Mouse (Mus musculus) layer of hippocampus, adult 8-10 months (tissue): ENCODE measurements at regions not wholly inside any gene's neighbourhood (a gene's known extent, or its start where the extent isn't known, plus 50 kb on each side); places are given as distances from the start of the nearest gene placed in this dataset.

Source experiments
- DNase-seq, 2 experiments: peaks; one replicate each; pipeline ENCODE4 v3.0.0; 2022; ENCODE audit warnings: low spot score in 2 of 2

DNA sequence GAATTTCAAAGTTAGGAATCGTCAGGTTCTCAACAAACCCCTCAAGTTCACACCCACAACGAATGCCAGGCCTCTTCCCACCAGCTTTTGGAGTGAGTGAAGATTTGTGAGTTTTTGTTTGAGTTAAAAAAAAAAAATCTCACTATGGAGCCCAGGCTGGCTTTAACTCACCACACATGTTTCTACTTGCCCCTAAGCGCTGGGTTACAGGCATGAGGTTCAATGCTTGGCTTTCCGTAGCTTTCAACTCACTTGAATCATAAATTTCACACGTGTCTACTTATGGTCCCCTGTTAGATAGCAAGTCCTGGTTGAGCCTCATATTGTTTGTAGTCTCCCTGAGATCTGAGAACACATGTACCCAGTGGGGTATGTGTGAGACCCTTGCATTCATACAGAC lies 122.8 kb upstream of the Efna5 start:
- DNase-seq: no peak

DNA sequence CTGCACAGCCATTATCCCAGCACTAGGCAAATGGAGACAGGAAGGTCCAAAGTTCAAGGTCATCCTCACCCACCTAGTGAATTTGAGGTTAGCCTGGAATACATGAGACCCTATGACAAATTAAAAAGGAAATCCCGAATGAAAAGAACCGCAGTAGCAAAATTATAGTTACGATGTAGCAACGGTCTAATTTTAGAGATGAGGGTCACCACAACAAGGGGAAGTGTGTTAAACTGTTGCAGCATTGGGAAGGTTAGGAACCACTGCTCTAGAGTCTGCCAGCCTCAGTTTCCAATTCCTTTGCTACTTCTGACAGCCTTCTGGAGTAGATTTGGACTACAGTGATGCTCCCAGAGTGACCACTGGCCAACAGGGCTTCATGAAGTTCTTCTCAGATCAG lies 121.6 kb upstream of the Efna5 start:
- DNase-seq: no peak

DNA sequence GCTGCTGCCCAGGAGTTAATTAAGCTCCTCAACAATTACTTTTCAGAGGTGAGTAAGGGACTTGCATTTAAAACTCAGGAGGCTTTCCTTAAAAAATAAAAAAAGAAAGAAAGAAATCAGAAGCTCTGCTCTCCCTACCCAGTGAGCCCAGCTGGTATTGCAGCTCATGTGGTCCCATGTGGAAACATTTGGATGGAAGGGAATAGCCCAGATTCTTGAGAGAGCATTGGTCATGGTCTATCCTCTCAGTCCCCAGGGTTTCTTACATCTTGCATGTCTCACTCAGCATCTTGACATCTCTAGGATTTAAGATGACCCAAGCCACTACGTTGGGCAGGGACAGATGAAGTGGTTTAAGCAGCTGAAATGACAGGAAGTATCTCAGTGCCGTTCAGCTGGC lies 120.8 kb upstream of the Efna5 start:
- no peak for DNase-seq

DNA sequence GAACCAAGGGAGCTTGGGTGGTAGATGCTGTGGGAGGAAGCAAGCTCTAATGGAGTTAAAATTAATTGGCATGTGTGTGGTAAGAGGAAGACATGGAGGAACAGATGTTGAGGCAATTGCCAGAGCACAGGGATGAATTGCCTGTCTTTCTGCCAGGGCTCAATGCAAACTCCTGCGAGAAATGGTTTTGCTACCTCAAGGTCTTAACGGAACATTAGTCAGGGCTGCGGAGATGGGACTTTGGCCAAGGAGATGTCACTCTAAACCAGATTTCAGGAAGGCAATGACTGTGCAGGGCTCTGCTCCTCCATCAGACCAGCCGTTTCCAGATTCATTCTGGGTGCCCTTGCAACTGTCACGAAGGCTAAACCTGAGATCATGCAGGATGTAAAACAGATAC lies 116.6 kb upstream of the Efna5 start:
- no peak for DNase-seq

DNA sequence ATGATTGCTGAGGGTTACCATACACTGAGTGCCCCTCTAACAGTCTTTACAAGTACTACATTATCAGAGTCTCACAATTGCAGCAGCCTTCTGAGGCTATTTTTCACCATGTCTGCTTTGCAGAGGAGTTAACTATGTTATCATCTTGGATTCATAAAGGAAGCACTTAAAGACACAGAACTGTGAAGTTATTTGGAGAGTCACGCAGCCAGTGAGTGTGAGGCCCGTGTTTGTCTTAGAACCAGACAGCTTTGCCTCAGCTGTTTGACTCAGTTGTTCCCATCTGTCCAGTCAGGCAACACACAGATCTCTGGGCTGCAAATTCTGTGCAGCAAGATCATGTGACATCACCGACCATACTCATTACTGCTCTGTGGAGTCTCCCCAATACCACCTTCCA lies 114.2 kb upstream of the Efna5 start:
- no peak for DNase-seq

DNA sequence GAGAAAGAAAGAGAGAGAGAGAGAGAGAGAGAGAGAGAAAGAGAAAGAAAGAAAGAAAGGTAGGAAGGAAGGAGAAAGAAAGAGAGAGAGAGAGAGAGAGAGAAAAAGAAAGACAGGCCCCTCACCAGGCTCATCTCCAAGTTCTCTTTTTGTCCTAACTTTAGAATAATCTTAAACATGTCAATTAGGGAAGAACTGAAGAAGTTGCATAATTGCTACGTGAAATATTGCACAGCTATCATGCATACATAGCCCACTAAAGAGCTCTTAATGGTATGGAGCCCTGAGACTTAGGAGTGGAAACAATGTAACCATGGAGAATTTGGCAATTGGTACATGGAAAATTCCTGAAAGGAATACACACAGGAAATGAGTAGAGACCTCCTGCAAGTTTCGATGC lies 111.9 kb upstream of the Efna5 start:
- no peak for DNase-seq

DNA sequence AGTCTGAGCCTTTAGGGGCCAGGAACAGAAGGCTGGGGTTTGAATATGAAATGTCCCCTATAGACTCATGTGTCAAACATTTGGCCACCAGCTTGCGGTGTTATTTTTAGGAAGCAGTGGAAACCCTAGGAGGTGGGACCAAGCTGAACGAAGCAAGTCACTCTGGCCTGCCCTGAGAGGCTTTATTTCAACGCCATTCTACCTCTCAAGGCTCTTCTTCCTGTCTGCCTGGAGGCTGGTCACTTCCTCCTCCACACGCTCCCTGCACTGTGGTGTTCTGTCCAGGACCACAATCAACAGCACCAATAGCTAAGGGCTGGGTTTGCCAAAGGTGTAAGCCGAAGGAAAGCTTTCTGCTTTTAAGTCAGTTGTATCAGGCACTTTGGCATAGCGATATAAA lies 105.2 kb upstream of the Efna5 start:
- DNase-seq: no peak

DNA sequence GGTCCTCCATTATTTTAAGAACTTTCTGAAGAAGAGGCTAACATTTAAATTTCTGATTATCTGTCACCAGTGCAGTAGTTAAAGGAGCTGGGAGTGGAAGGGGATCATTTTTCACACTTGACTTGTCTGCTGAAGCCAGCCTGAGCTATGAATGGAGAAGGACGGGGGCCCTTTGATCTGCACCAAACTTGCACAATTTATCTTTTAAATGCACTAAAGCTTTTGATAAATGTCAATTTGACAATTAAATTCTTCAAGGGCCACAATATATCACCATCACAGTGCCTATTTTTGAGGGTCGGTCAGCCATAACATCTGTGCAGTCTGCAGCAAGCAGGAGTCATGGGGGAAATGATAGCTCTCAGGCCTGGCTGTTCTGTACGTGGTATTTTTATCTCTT lies 99.2 kb upstream of the Efna5 start:
- no peak for DNase-seq

DNA sequence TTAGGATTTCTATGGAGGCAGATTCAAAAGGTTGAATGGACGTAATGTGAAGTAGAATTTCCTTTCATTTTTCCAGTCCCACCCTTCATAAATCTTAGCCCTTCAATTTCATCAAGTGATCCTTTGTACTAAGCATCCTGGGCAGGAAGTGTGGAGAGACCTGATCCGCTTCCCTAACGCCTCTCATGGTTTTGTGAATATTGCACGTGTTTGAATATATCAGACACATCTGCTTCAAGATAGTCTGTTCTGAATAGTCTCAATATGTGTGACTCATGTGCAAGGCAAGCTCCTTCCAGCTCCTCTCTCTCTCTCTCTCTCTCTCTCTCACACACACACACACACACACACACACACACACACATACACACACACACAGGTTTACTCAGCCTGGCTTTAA lies 96.4 kb upstream of the Efna5 start:
- DNase-seq: no peak

DNA sequence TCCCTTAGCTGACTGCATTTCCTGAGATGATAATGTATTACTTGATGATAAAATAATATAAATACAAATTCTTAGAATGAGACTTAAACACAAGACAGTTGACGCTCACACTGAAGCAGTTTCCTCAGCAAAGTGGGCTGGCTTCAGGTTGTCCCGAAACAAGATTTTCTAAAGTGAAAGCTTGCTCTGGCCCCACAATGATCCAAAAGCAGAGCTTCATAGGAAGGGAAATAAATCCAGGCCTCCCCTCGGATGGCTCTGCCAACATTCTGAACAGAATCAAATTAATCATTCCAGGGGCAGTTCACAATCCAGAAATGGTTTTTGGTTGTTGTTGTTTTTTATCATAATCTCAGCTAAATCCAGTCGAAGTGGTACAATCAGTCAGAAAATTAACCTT lies 96.0 kb upstream of the Efna5 start:
- DNase-seq: no peak

DNA sequence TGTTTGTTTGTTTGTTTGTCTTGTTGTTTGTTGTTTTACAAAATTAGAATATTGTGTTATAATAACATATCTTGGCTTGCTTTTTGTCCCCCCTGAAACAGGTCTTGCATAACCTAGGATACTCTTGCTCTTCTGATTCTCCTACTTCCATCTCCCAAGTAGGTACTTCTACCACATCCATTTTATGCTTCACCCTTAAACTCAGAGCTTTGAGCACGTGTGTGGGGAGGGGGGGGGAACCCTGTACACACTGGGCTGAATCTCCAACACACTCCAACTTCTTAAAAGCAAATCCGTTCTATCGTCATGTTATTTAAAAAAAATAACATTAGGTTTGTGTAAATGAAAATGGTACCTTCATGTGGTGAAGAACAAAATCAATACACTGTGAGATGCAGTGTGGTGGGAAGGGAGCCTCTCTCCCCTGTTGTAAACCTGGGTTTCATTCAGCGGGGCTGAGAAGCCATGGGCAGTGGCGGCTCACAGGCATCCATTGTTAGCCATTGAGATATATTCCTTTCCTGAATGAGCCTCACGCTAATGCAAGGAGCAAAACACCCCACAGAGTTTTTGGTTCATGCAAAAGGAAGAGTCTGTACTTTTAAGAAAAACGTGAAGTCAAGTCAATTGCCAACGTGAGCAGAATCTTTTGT lies 93.6 kb upstream of the Efna5 start:
- DNase-seq: no peak

DNA sequence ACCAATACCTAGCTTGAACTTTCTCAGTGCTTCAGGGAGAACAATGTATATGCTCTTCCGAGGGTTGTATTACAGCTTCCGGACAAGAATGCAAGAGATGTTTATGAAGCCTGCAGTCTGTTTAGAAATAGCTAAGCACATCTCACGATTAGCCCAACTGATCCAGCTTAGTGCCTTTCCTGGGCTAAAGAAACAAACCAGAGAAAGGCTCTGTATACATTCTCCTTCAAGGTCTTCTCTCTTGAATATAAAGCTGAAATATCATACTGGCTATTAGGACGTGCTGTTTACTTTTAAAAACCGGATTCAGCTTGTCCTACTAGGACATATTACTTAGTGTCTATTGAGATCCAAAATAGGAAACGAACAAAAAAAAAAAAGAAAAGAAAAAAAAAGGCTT lies 87.9 kb upstream of the Efna5 start:
- DNase-seq: no peak

DNA sequence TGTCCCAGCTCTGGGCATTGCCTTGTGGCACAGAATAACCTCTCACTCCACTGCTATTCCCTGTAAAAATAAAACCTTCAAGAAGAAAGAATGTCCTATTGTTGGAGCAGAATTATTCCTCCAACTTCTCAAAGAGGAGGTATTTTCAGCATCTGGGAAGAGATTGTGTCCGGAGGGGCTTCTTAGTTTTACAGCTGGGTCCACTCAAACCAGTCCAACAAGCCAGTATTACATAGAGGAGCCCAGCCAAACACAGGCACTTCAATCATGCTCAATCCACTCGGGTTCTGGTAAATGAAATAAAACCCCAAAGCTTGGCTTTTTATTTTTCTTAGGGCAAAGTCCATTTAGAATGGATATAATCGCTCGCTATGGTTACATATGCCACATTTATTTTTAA lies 82.7 kb upstream of the Efna5 start:
- no peak for DNase-seq

DNA sequence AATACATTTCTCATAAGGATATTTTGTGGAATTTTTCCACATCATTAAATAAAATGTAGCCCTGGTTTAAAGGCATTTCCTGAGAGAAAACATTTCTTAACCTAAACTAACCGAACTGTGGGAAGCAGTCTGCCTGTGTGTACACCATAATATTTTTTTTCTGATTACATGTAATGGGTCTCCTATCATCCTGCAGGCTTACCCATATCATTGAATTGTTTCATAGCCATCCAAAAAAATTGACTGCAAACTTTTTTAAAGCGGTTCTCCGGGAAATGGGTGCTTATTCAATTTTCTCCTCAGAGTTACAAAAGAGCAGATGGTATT lies 81.1 kb upstream of the Efna5 start:
- no peak for DNase-seq

DNA sequence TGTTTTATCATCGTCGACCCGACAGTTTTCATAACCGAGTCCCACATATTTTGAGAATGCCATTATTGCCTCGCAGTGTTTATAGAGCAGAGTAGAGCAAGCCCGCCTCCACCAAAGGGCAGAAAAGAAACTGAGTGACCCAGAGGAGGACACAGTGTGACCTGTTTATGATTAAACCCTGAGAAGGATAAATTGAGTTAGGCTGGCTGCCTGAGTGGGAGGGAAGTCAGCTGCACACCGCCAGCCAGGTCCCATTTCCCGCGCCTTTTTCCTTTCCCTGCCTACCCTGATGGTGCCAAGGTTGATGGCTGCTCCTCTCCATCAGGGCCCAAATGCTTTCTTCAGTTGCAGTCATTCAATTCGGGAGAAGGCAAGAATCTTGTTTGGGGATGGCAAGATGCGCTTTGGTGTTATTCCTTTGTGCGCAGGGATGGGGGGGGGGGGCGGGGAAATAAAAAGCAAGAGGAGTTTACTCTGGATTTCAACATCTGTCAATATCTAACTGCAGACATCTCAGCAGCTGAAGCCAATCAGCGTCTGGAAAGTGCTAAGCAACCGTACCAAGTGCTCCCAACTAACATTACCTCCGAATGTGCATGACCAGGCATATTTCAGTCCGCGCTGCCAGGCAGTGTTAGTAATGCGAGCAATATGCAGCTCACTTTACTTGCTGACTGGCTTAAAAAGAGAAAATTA lies 80.6 kb upstream of the Efna5 start:
- DNase-seq: peak in 1 of 2 experiments; percentile 11

DNA sequence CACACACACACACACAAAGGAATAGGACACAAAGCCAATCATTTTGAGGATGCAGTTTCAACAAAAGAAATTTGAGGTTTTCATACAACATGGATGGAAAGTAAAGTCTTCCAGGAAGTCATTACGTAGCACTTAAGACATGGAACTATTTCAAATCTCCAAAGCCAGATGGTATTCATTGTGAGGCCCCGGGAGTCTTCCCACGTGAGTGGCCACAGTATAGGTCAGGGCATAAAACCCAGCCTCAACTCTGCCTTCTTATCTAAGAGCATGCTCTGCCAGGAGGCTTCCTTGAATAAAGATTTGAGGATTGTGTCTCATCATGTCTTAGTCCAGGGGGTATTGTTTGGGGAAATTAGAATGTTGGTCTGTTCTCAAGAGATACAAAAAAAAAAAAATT lies 78.0 kb upstream of the Efna5 start:
- no peak for DNase-seq

DNA sequence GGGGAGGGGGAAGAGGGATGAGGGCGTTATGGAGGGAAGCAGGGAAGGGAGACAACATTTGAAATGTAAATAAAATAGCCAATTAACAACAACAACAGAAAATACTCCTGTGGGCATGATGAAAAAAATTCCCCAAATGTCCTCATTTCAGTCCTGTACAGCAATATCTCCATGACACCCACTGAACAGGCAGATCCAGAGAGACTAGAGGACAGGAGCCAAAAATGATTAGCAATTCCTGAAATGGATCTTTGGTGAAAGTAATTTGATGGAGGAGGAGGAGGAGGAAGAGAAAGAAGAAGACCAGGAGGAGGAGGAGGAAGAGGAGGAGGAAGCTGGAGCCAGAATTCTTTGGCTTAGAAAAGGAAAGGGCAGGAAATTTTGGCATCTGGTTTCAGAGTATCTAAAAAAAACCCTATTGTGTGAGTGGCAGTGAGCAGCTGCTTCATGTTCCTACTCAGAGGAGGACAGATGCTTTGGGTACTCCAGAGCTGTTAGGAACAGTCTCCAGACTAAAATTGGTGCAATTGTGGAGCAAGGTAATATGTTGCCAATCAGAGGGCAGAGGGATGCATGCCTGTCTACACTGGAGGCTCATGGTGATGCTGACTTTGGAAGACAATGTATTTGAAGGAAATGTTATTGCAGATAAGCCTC lies 66.5 kb upstream of the Efna5 start:
- peak; percentile 38 to 52 for DNase-seq

DNA sequence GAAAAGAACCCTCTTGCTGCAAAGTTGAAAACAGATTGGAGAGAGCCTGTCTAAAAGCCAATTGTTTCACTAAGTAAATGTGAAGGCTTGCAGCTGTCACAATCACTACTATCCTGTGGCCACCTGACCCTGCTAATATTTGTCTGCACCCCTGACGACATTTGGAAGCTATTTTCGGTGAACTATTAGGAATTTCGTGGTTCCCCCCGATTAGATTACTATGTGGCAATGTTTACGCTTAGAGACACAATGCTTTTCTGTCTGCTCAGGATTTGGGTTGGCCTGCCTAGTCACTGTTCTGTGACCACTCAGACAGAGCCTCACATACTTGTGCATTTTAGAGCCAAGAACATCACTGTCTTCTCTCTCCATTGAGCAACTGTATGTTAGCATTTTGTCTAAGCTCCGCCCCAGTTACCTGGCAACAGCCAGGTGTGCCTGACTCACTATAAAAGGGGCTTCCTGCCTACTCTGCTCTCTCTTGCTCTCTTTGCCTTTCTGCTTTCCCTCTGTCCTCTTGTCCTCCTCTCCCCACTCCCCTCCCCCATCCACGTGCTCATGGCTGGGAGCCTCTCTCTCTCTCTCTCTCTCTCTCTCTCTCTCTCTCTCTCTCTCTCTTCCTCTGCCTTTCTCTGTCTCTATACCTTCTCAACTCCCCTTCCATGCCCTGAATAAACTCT lies 59.6 kb upstream of the Efna5 start:
- DNase-seq: no peak

DNA sequence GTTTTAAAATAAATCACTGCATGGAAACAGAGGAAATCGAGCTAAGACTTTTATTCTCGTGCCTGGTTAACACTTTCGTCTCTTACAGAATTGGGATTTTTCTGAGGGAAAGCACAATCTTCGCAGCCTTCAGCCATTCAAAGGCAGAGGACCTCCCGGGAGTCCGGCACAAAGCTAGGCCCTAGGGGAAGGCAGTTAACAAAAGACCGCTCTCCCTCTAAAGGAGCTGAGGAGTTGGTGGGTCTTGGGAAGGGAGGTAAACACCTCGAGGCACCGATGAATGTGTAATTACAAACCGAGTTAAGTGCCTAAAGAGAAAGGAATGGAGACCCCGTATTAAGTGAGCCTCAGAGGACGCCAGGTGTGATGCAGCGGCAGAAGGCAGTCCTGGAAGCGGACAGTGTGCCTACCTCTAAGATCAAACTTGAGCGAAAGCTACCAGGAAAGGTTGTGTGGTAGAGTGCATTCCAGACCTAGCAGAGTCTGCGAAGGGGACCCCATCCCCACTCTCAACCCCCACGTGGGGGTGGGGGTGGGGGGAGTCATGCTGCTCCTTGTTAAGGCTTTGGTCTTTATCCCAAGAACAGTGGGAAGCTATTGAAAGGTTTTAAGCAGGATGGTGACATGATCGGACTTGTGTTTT lies 58.9 kb upstream of the Efna5 start:
- no peak for DNase-seq

DNA sequence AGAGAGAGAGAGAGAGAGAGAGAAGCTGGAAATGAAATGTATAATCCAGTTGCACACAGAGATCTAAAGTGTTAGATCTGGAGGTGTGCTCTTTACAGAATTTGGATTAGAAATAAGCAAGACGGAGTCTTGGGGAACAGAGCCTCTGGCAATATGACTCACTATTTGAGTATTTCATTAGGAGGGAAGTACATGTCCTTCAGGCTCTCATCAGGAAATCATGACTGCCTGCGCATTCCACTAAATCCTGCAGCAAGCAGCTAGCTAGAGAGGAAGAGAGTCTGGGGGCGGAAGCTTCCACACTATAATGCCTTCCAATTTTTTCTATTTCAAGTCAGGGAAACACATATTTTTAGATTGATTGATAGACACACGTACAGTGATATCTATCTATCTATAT lies 58.1 kb upstream of the Efna5 start:
- DNase-seq: no peak
